Mouse (Mus musculus): ENCODE results near the gene Ap2a1. TPM values are rescaled to one million over a fixed set of nuclear protein-coding genes. Genes with fewer than 3 reads are reported as not detected.

Gene Ap2a1
- polyA plus RNA-seq, 1 experiment from 2014 or later, result 85.0 TPM

- Histone ChIP-seq H3K27ac (ENCODE audit: low read depth, low read length) (no peak overlapping the region), H3K9ac (ENCODE audit: low read depth, low read length) (no peak overlapping the region), H3K4me1 (replicated peaks; ENCODE audit: control insufficient read depth, insufficient read depth, low read length) (peaks cover 7% of the 10 kb centered on the region), H3K4me2 (replicated peaks; ENCODE audit: low read depth, low read length) (no peak overlapping the region), H3K4me3 (ENCODE audit: low read depth, low read length) (no peak overlapping the region), H3K9me3 (ENCODE audit: control insufficient read depth, low read length) (no peaks in the 10 kb centered on the region), H3K27me3 (ENCODE audit: control insufficient read depth, insufficient read depth, low read length) (no peaks in the 10 kb centered on the region), H3K36me3 (ENCODE audit: control insufficient read depth, insufficient read depth, low read length) (peaks cover 2% of the 10 kb centered on the region; the same call in 1 of the 2 replicates)
- ATAC-seq (ENCODE audit: low FRiP score), result no peak
- 94% methylated on average over 3 of the region's 3 CpGs for WGBS
- DNase-seq (ENCODE audit: low spot score), result no peak
Measured at GRCm38 (mm10) chr7:44894175-44894574, 35.1 kb downstream of the Ap2a1 start.

- H3K4me2 ChIP-seq (replicated peaks; ENCODE audit: low read depth, low read length), result no peak overlapping the region
- H3K27me3 ChIP-seq (ENCODE audit: control insufficient read depth, insufficient read depth, low read length), result no peaks in the 10 kb centered on the region
- no peak overlapping the region; the same call in 1 of the 2 replicates for H3K4me3 ChIP-seq (ENCODE audit: low read depth, low read length)
- DNase-seq (ENCODE audit: low spot score) (no peak), ATAC-seq (ENCODE audit: low FRiP score) (no peak)
- no peak overlapping the region for H3K9ac ChIP-seq (ENCODE audit: low read depth, low read length)
- H3K9me3 ChIP-seq (ENCODE audit: control insufficient read depth, low read length), result no peaks in the 10 kb centered on the region
- peaks cover 2% of the 10 kb centered on the region; the same call in 1 of the 2 replicates for H3K36me3 ChIP-seq (ENCODE audit: control insufficient read depth, insufficient read depth, low read length)
- H3K4me1 ChIP-seq (replicated peaks; ENCODE audit: control insufficient read depth, insufficient read depth, low read length), result peaks cover 7% of the 10 kb centered on the region
- peak overlapping the region; percentile 58 for H3K27ac ChIP-seq (ENCODE audit: low read depth, low read length)
- 18% methylated on average over 8 of the region's 8 CpGs for WGBS
Measured at GRCm38 (mm10) chr7:44893197-44893596, 36.1 kb downstream of the Ap2a1 start.

- Histone ChIP-seq H3K4me1 (replicated peaks; ENCODE audit: control insufficient read depth, insufficient read depth, low read length) (peaks cover 7% of the 10 kb centered on the region), H3K4me2 (replicated peaks; ENCODE audit: low read depth, low read length) (peak within 1 kb of the TSS; percentile 87), H3K27ac (ENCODE audit: low read depth, low read length) (peak within 1 kb of the TSS; percentile 91), H3K9ac (ENCODE audit: low read depth, low read length) (peak within 1 kb of the TSS; percentile 94), H3K4me3 (ENCODE audit: low read depth, low read length) (peak within 1 kb of the TSS; percentile 94), H3K9me3 (ENCODE audit: control insufficient read depth, low read length) (no peaks in the 10 kb centered on the region), H3K27me3 (ENCODE audit: control insufficient read depth, insufficient read depth, low read length) (no peaks in the 10 kb centered on the region), H3K36me3 (ENCODE audit: control insufficient read depth, insufficient read depth, low read length) (peaks cover 2% of the 10 kb centered on the region; the same call in 1 of the 2 replicates)
- peak; percentile 95 for DNase-seq (ENCODE audit: low spot score)
- ATAC-seq (ENCODE audit: low FRiP score), result peak; percentile 79
- WGBS, result under 1% methylated on average over 56 of the region's 56 CpGs
Measured at GRCm38 (mm10) chr7:44892276-44892921, 36.9 kb downstream of the Ap2a1 start, which contains the start of gene Med25. Med25 (minus strand) TSS chr7:44892712.

GRCm38 (mm10) chr7:44891611-44892010 is 37.7 kb downstream of the Ap2a1 start:
- no peaks in the 10 kb centered on the region for H3K27me3 ChIP-seq (ENCODE audit: control insufficient read depth, insufficient read depth, low read length)
- peak overlapping the region; percentile 94 for H3K4me3 ChIP-seq (ENCODE audit: low read depth, low read length)
- H3K36me3 ChIP-seq (ENCODE audit: control insufficient read depth, insufficient read depth, low read length), result peaks cover 2% of the 10 kb centered on the region; the same call in 1 of the 2 replicates
- peak overlapping the region; percentile 94 for H3K9ac ChIP-seq (ENCODE audit: low read depth, low read length)
- 23% methylated on average over 6 of the region's 6 CpGs for whole genome bisulfite sequencing
- DNase-seq (ENCODE audit: low spot score) (peak; percentile 27), ATAC-seq (ENCODE audit: low FRiP score) (no peak)
- H3K27ac ChIP-seq (ENCODE audit: low read depth, low read length), result peak overlapping the region; percentile 91; the same call in 1 of the 2 replicates
- peaks cover 5% of the 10 kb centered on the region for H3K4me1 ChIP-seq (replicated peaks; ENCODE audit: control insufficient read depth, insufficient read depth, low read length)
- H3K4me2 ChIP-seq (replicated peaks; ENCODE audit: low read depth, low read length), result peak overlapping the region; percentile 87
- H3K9me3 ChIP-seq (ENCODE audit: control insufficient read depth, low read length), result no peaks in the 10 kb centered on the region

GRCm38 (mm10) chr7:44890737-44891136 is 38.6 kb downstream of the Ap2a1 start:
- DNase-seq (ENCODE audit: low spot score), result no peak

GRCm38 (mm10) chr7:44890180-44890579 is 39.1 kb downstream of the Ap2a1 start:
- H3K9me3 ChIP-seq (ENCODE audit: control insufficient read depth, low read length), result no peaks in the 10 kb centered on the region
- WGBS, result 94% methylated on average over 6 of the region's 7 CpGs
- no peak overlapping the region for H3K4me3 ChIP-seq (ENCODE audit: low read depth, low read length)
- peaks cover 5% of the 10 kb centered on the region for H3K4me1 ChIP-seq (replicated peaks; ENCODE audit: control insufficient read depth, insufficient read depth, low read length)
- no peak overlapping the region for H3K27ac ChIP-seq (ENCODE audit: low read depth, low read length)
- no peak overlapping the region for H3K9ac ChIP-seq (ENCODE audit: low read depth, low read length)
- H3K36me3 ChIP-seq (ENCODE audit: control insufficient read depth, insufficient read depth, low read length), result peaks cover 6% of the 10 kb centered on the region; the same call in 1 of the 2 replicates
- no peak for ATAC-seq (ENCODE audit: low FRiP score)
- no peaks in the 10 kb centered on the region for H3K27me3 ChIP-seq (ENCODE audit: control insufficient read depth, insufficient read depth, low read length)
- H3K4me2 ChIP-seq (replicated peaks; ENCODE audit: low read depth, low read length), result 0 out of 2 replicates have a peak overlapping the region, but pooled peaks have one; percentile 12
- DNase-seq (ENCODE audit: low spot score), result no peak

More at GRCm38 (mm10) chr7:44890737-44891136, 38.6 kb downstream of the Ap2a1 start:
- peaks cover 5% of the 10 kb centered on the region for H3K4me1 ChIP-seq (replicated peaks; ENCODE audit: control insufficient read depth, insufficient read depth, low read length)
- peaks cover 5% of the 10 kb centered on the region; the same call in 1 of the 2 replicates for H3K36me3 ChIP-seq (ENCODE audit: control insufficient read depth, insufficient read depth, low read length)
- no peaks in the 10 kb centered on the region for H3K27me3 ChIP-seq (ENCODE audit: control insufficient read depth, insufficient read depth, low read length)
- WGBS, result 85% methylated on average over 4 of the region's 4 CpGs
- peak overlapping the region; percentile 94; the same call in 1 of the 2 replicates for H3K4me3 ChIP-seq (ENCODE audit: low read depth, low read length)
- no peaks in the 10 kb centered on the region for H3K9me3 ChIP-seq (ENCODE audit: control insufficient read depth, low read length)
- no peak overlapping the region for H3K27ac ChIP-seq (ENCODE audit: low read depth, low read length)
- no peak for ATAC-seq (ENCODE audit: low FRiP score)
- H3K4me2 ChIP-seq (replicated peaks; ENCODE audit: low read depth, low read length), result peak overlapping the region; percentile 87
- H3K9ac ChIP-seq (ENCODE audit: low read depth, low read length), result no peak overlapping the region; the same call in 1 of the 2 replicates

- 94% methylated on average over 13 of the region's 13 CpGs for WGBS
- no peak for ATAC-seq (ENCODE audit: low FRiP score)
- Histone ChIP-seq H3K9ac (ENCODE audit: low read depth, low read length) (no peak overlapping the region), H3K4me2 (replicated peaks; ENCODE audit: low read depth, low read length) (no peak overlapping the region), H3K4me3 (ENCODE audit: low read depth, low read length) (no peak overlapping the region), H3K9me3 (ENCODE audit: control insufficient read depth, low read length) (no peaks in the 10 kb centered on the region), H3K27me3 (ENCODE audit: control insufficient read depth, insufficient read depth, low read length) (no peaks in the 10 kb centered on the region), H3K27ac (ENCODE audit: low read depth, low read length) (no peak overlapping the region), H3K4me1 (replicated peaks; ENCODE audit: control insufficient read depth, insufficient read depth, low read length) (peaks cover 5% of the 10 kb centered on the region), H3K36me3 (ENCODE audit: control insufficient read depth, insufficient read depth, low read length) (peaks cover 14% of the 10 kb centered on the region)
- DNase-seq (ENCODE audit: low spot score), result no peak
Measured at GRCm38 (mm10) chr7:44888256-44889105, 40.8 kb downstream of the Ap2a1 start.

- Histone ChIP-seq H3K4me2 (replicated peaks; ENCODE audit: low read depth, low read length) (no peak overlapping the region), H3K9me3 (ENCODE audit: control insufficient read depth, low read length) (no peaks in the 10 kb centered on the region), H3K9ac (ENCODE audit: low read depth, low read length) (no peak overlapping the region), H3K27me3 (ENCODE audit: control insufficient read depth, insufficient read depth, low read length) (no peaks in the 10 kb centered on the region), H3K36me3 (ENCODE audit: control insufficient read depth, insufficient read depth, low read length) (peaks cover 17% of the 10 kb centered on the region), H3K4me3 (ENCODE audit: low read depth, low read length) (no peak overlapping the region), H3K27ac (ENCODE audit: low read depth, low read length) (no peak overlapping the region), H3K4me1 (replicated peaks; ENCODE audit: control insufficient read depth, insufficient read depth, low read length) (peaks cover 5% of the 10 kb centered on the region)
- ATAC-seq (ENCODE audit: low FRiP score) (no peak), DNase-seq (ENCODE audit: low spot score) (no peak)
- WGBS, result 87% methylated on average over 7 of the region's 7 CpGs
Measured at GRCm38 (mm10) chr7:44886964-44887363, 42.3 kb downstream of the Ap2a1 start.
